Mouse (Mus musculus) neural tube, embryonic 11.5 days (tissue): ENCODE data around the gene Gm9918. TPM values are rescaled to one million over a fixed set of nuclear protein-coding genes. Genes with fewer than 3 reads are reported as not detected.

ENCODE experiments used
- ATAC-seq: fragments of 200-750 bp; cut with Nextera tagmentation; 2 replicates; pipeline ENCODE4 v1.8.0; 2017; ENCODE audit warnings: moderate number of reproducible peaks, mild to moderate bottlenecking, moderate TSS enrichment, moderate library complexity; ENCODE audit not compliant: insufficient read depth, low FRiP score, low TSS enrichment
- DNase-seq: peaks from one replicate; pipeline ENCODE4 v3.0.0-alpha.2; 2015; ENCODE audit warnings: low spot score
- H3K27ac ChIP-seq: fragments of 300-500 bp; sonication (generic); 2 replicates; pipeline ENCODE4 v1.5.1; 2014; ENCODE audit warnings: low read depth, mild to moderate bottlenecking, low read length
- H3K27me3 ChIP-seq: fragments of 300-500 bp; sonication (generic); 2 replicates; pipeline ENCODE4 v1.6.1; 2014; ENCODE audit warnings: mild to moderate bottlenecking, low read length, mixed read lengths; ENCODE audit not compliant: control insufficient read depth, insufficient read depth
- H3K36me3 ChIP-seq: fragments of 300-500 bp; sonication (generic); 2 replicates; pipeline ENCODE4 v1.6.1; 2014; ENCODE audit warnings: mild to moderate bottlenecking, low read length, moderate library complexity, mixed read lengths; ENCODE audit not compliant: control insufficient read depth, insufficient read depth
- H3K4me1 ChIP-seq: fragments of 300-500 bp; sonication (generic); 2 replicates; pipeline ENCODE4 v1.6.1; 2014; ENCODE audit warnings: low read length, mixed read lengths; ENCODE audit not compliant: control insufficient read depth, insufficient read depth
- H3K4me2 ChIP-seq: fragments of 300-500 bp; sonication (generic); 2 replicates; pipeline ENCODE4 v1.6.1; 2014; ENCODE audit warnings: low read depth, mild to moderate bottlenecking, moderate library complexity
- H3K4me3 ChIP-seq: fragments of 300-500 bp; sonication (generic); 2 replicates; pipeline ENCODE4 v1.5.1; 2014; ENCODE audit warnings: low read depth, low read length
- H3K9ac ChIP-seq: fragments of 300-500 bp; sonication (generic); 2 replicates; pipeline ENCODE4 v1.6.1; 2014; ENCODE audit warnings: mild to moderate bottlenecking, low read length
- H3K9me3 ChIP-seq: fragments of 300-500 bp; sonication (generic); 2 replicates; pipeline ENCODE4 v1.6.1; 2016; ENCODE audit warnings: low read length; ENCODE audit not compliant: control insufficient read depth
- WGBS: fragments of 180-500 bp; shearing (Covaris S2); extraction: QIAGEN DNeasy Blood & Tissue Kit; methylation state at CpG from one replicate; pipeline ENCODE4 v1.1.7; 2014; 5-methylcytosine and 5-hydroxymethylcytosine counted together
- polyA plus RNA-seq: library from polyadenylated mRNA; unstranded; fragments of >200 nt; fragmentation: Nextera tagmentation; extraction: Ambion mirVana; gene quantifications from 2 replicates; pipeline ENCODE4 v1.2.1, GENCODE M21; 2014

The Gm9918 gene
- polyA plus RNA-seq, 1 experiment from 2014 or later, result 0.20 TPM

- Histone ChIP-seq H3K4me1 (peaks cover 25% of the 10 kb centered on the region), H3K4me3 (0 out of 2 replicates have a peak overlapping the region, but pooled peaks have one; percentile 2), H3K9ac (no peak overlapping the region; the same call in 1 of the 2 replicates), H3K27ac (peak overlapping the region; percentile 49; the same call in 1 of the 2 replicates), H3K4me2 (peak overlapping the region; percentile 36), H3K36me3 (no peaks in the 10 kb centered on the region), H3K27me3 (peaks cover 11% of the 10 kb centered on the region), H3K9me3 (no peaks in the 10 kb centered on the region)
- 5% methylated on average over 13 of the region's 13 CpGs for WGBS
- ATAC-seq, result no peak
- DNase-seq, result no peak
Observed at GRCm38 (mm10) chr15:102249251-102249691, 21.1 kb upstream of the Gm9918 start.

- DNase-seq (no peak), ATAC-seq (no peak)
- Histone ChIP-seq H3K9ac (peak overlapping the region; percentile 14; the same call in 1 of the 2 replicates), H3K9me3 (no peaks in the 10 kb centered on the region), H3K36me3 (no peaks in the 10 kb centered on the region), H3K4me3 (no peak overlapping the region), H3K27me3 (peaks cover 7% of the 10 kb centered on the region), H3K4me2 (peak overlapping the region; percentile 36), H3K4me1 (peaks cover 22% of the 10 kb centered on the region), H3K27ac (peak overlapping the region; percentile 49; the same call in 1 of the 2 replicates)
- WGBS, result 33% methylated on average over 9 of the region's 9 CpGs
Observed at GRCm38 (mm10) chr15:102249967-102250366, 20.4 kb upstream of the Gm9918 start.

GRCm38 (mm10) chr15:102250521-102250920, 19.8 kb upstream of the Gm9918 start:
- WGBS, result 52% methylated on average over 5 of the region's 5 CpGs
- no peak for ATAC-seq
- Histone ChIP-seq H3K36me3 (no peaks in the 10 kb centered on the region), H3K27ac (no peak overlapping the region), H3K4me3 (no peak overlapping the region), H3K9ac (no peak overlapping the region), H3K4me1 (peaks cover 17% of the 10 kb centered on the region), H3K27me3 (peaks cover 1% of the 10 kb centered on the region; the same call in 1 of the 2 replicates), H3K9me3 (no peaks in the 10 kb centered on the region), H3K4me2 (no peak overlapping the region)
- DNase-seq, result no peak

- Histone ChIP-seq H3K9me3 (no peaks in the 10 kb centered on the region), H3K4me1 (peaks cover 5% of the 10 kb centered on the region; the same call in 1 of the 2 replicates), H3K27me3 (peaks cover 17% of the 10 kb centered on the region; the same call in 1 of the 2 replicates), H3K27ac (0 out of 2 replicates have a peak overlapping the region, but pooled peaks have one; percentile 29), H3K9ac (no peak overlapping the region), H3K4me2 (peak overlapping the region; percentile 96), H3K36me3 (no peaks in the 10 kb centered on the region), H3K4me3 (peak overlapping the region; percentile 16; the same call in 1 of the 2 replicates)
- DNase-seq, result no peak
- 55% methylated on average over 10 of the region's 14 CpGs for WGBS
- no peak; the same call in 1 of the 2 replicates for ATAC-seq
Observed at GRCm38 (mm10) chr15:102255547-102256255, 14.7 kb upstream of the Gm9918 start.

GRCm38 (mm10) chr15:102256431-102257201, 13.7 kb upstream of the Gm9918 start:
- no peak for ATAC-seq
- Histone ChIP-seq H3K27ac (0 out of 2 replicates have a peak overlapping the region, but pooled peaks have one; percentile 14), H3K9me3 (no peaks in the 10 kb centered on the region), H3K27me3 (peaks cover 17% of the 10 kb centered on the region; the same call in 1 of the 2 replicates), H3K4me3 (peak overlapping the region; percentile 55), H3K4me2 (peak overlapping the region; percentile 96), H3K4me1 (peaks cover 5% of the 10 kb centered on the region; the same call in 1 of the 2 replicates), H3K9ac (peak overlapping the region; percentile 54), H3K36me3 (no peaks in the 10 kb centered on the region)
- DNase-seq, result no peak
- 10% methylated on average over 22 of the region's 22 CpGs for WGBS

- Histone ChIP-seq H3K36me3 (no peaks in the 10 kb centered on the region), H3K4me2 (peak within 1 kb of the TSS; percentile 96), H3K27me3 (peaks cover 17% of the 10 kb centered on the region; the same call in 1 of the 2 replicates), H3K4me1 (peaks cover 5% of the 10 kb centered on the region; the same call in 1 of the 2 replicates), H3K9ac (peak within 1 kb of the TSS; percentile 54), H3K27ac (0 out of 2 replicates have a peak within 1 kb of the TSS, but pooled peaks have one; percentile 14), H3K9me3 (no peaks in the 10 kb centered on the region), H3K4me3 (peak within 1 kb of the TSS; percentile 55)
- under 1% methylated on average over 37 of the region's 46 CpGs for WGBS
- no peak for ATAC-seq
- DNase-seq, result no peak
Observed at GRCm38 (mm10) chr15:102257202-102258075, 12.9 kb upstream of the Gm9918 start, which contains the start of gene Rarg. Rarg (minus strand) TSS chr15:102257517.

- 6% methylated on average over 12 of the region's 12 CpGs for WGBS
- peak overlapping the region; percentile 96 for H3K4me2 ChIP-seq
- ATAC-seq, result no peak
- H3K9me3 ChIP-seq, result no peaks in the 10 kb centered on the region
- H3K4me3 ChIP-seq, result no peak overlapping the region
- DNase-seq, result no peak
- H3K4me1 ChIP-seq, result peaks cover 5% of the 10 kb centered on the region; the same call in 1 of the 2 replicates
- H3K27ac ChIP-seq, result no peak overlapping the region
- H3K9ac ChIP-seq, result no peak overlapping the region; the same call in 1 of the 2 replicates
- H3K36me3 ChIP-seq, result no peaks in the 10 kb centered on the region
- H3K27me3 ChIP-seq, result peaks cover 17% of the 10 kb centered on the region; the same call in 1 of the 2 replicates
Observed at GRCm38 (mm10) chr15:102258076-102258470, 12.3 kb upstream of the Gm9918 start.
